Mouse (Mus musculus): ENCODE data around the gene Arfgap3. TPM values are rescaled to one million over a fixed set of nuclear protein-coding genes. Genes with fewer than 3 reads are reported as not detected.

Gene Arfgap3
- total and polyA plus RNA-seq, 3 experiments: 8.2 to 12.4 TPM; not detected in 1

- H3K79me2 ChIP-seq (ENCODE audit: control insufficient read depth, insufficient read depth, low read length, poor library complexity): no peaks in the 10 kb centered on the region
- H3K27me3 ChIP-seq (ENCODE audit: control insufficient read depth in 1 of 2, insufficient read depth in 2 of 2, low read length in 2 of 2): no peaks in the 10 kb centered on the region
- no peak overlapping the region for H3K4me3 ChIP-seq (ENCODE audit: control insufficient read depth in 1 of 2, insufficient read depth in 1 of 2, low read depth in 2 of 2, low read length in 2 of 2)
- peaks cover 0 to 10% of the 10 kb centered on the region in 2 experiments; a peak in 2 of 4 replicates for H3K36me3 ChIP-seq (ENCODE audit: control insufficient read depth in 1 of 2, insufficient read depth in 2 of 2, low read length in 2 of 2)
- no peak overlapping the region for H3K9ac ChIP-seq (ENCODE audit: control insufficient read depth, low read depth, low read length, poor library complexity, severe bottlenecking)
- H3K27ac ChIP-seq (ENCODE audit: control insufficient read depth, low read depth, low read length): no peak overlapping the region
- no peaks in the 10 kb centered on the region for H3K9me3 ChIP-seq (replicated peaks; ENCODE audit: insufficient read depth, low read length)
- H3K4me1 ChIP-seq (ENCODE audit: control insufficient read depth in 1 of 2, insufficient read depth in 2 of 2, low read length in 2 of 2): peaks cover 6 to 17% of the 10 kb centered on the region in 2 experiments; a peak in 3 of 4 replicates
- no peak for DNase-seq (ENCODE audit: low read depth, low spot score)
- TF ChIP-seq GABPA (IDR thresholded peaks at IDR 0.05; ENCODE audit: low read depth, low read length) (no peak), MYC (IDR thresholded peaks at IDR 0.05; ENCODE audit: low read depth, low read length) (no peak), TCF12 (IDR thresholded peaks at IDR 0.05; ENCODE audit: low read depth, low read length) (no peak), KAT2A (conservative IDR thresholded peaks at IDR 0.05; ENCODE audit: low read depth, low read length) (no peak), UBTF (IDR thresholded peaks at IDR 0.05; ENCODE audit: borderline replicate concordance, insufficient read depth, low read depth, low read length) (no peak), POLR2A (IDR thresholded peaks at IDR 0.05; ENCODE audit: control insufficient read depth in 1 of 2, insufficient read depth in 1 of 2, low read depth in 1 of 2, low read length in 2 of 2, poor library complexity in 1 of 2) (no peak), ZKSCAN1 (IDR thresholded peaks at IDR 0.05; ENCODE audit: low read depth, low read length) (no peak), NELFE (IDR thresholded peaks at IDR 0.05; ENCODE audit: low read depth, low read length) (no peak), SIN3A (IDR thresholded peaks at IDR 0.05; ENCODE audit: low read length) (no peak), MAX (IDR thresholded peaks at IDR 0.05; ENCODE audit: low read length) (no peak), USF2 (IDR thresholded peaks at IDR 0.05; ENCODE audit: borderline replicate concordance in 1 of 2, insufficient read depth in 1 of 2, low read depth in 1 of 2, low read length in 2 of 2) (no peak), MXI1 (IDR thresholded peaks at IDR 0.05; ENCODE audit: low read depth, low read length) (no peak), EP300 (IDR thresholded peaks at IDR 0.05; ENCODE audit: low read depth in 1 of 2, low read length in 2 of 2) (no peak), HCFC1 (IDR thresholded peaks at IDR 0.05; ENCODE audit: low read depth, low read length) (no peak)
Observed at GRCm38 (mm10) chr15:83293706-83294645, 56.1 kb downstream of the Arfgap3 start.

- no peak for DNase-seq (ENCODE audit: low read depth, low spot score)
- H3K9ac ChIP-seq (ENCODE audit: control insufficient read depth, low read depth, low read length, poor library complexity, severe bottlenecking): no peak overlapping the region
- H3K9me3 ChIP-seq (replicated peaks; ENCODE audit: insufficient read depth, low read length): no peaks in the 10 kb centered on the region
- H3K36me3 ChIP-seq (ENCODE audit: control insufficient read depth in 1 of 2, insufficient read depth in 2 of 2, low read length in 2 of 2): peaks cover 0 to 10% of the 10 kb centered on the region in 2 experiments; a peak in 2 of 4 replicates
- H3K79me2 ChIP-seq (ENCODE audit: control insufficient read depth, insufficient read depth, low read length, poor library complexity): no peaks in the 10 kb centered on the region
- H3K4me3 ChIP-seq (ENCODE audit: control insufficient read depth in 1 of 2, insufficient read depth in 1 of 2, low read depth in 2 of 2, low read length in 2 of 2): no peak overlapping the region
- peaks cover 6 to 17% of the 10 kb centered on the region in 2 experiments; a peak in 3 of 4 replicates for H3K4me1 ChIP-seq (ENCODE audit: control insufficient read depth in 1 of 2, insufficient read depth in 2 of 2, low read length in 2 of 2)
- TF ChIP-seq MEF2A (IDR thresholded peaks at IDR 0.05; ENCODE audit: extremely low read depth, insufficient replicate concordance, low read depth, low read length, poor library complexity, severe bottlenecking) (no peak), POLR2AphosphoS5 (IDR thresholded peaks at IDR 0.05; ENCODE audit: borderline replicate concordance, low read depth, low read length) (no peak), POLR2A (IDR thresholded peaks at IDR 0.05; ENCODE audit: control insufficient read depth in 1 of 2, insufficient read depth in 1 of 2, low read depth in 1 of 2, low read length in 2 of 2, poor library complexity in 1 of 2) (no peak), TAL1 (IDR thresholded peaks at IDR 0.05; ENCODE audit: low read length) (no peak), MXI1 (IDR thresholded peaks at IDR 0.05; ENCODE audit: low read depth, low read length) (no peak), UBTF (IDR thresholded peaks at IDR 0.05; ENCODE audit: borderline replicate concordance, insufficient read depth, low read depth, low read length) (no peak), ETS1 (IDR thresholded peaks at IDR 0.05; ENCODE audit: low read depth, low read length) (no peak), POLR2AphosphoS2 (IDR thresholded peaks at IDR 0.05; ENCODE audit: low read length) (no peak), ZNF384 (IDR thresholded peaks at IDR 0.05; ENCODE audit: low read depth, low read length) (no peak), CTCF (IDR thresholded peaks at IDR 0.05 in 2 of 3, conservative IDR thresholded peaks at IDR 0.05 in 1 of 3; ENCODE audit: control insufficient read depth in 1 of 3, insufficient read depth in 1 of 3, low read depth in 2 of 3, low read length in 3 of 3, poor library complexity in 1 of 3, severe bottlenecking in 1 of 3) (no peak), GABPA (IDR thresholded peaks at IDR 0.05; ENCODE audit: low read depth, low read length) (no peak), EP300 (IDR thresholded peaks at IDR 0.05; ENCODE audit: low read depth in 1 of 2, low read length in 2 of 2) (no peak), E2F4 (IDR thresholded peaks at IDR 0.05; ENCODE audit: borderline replicate concordance, low read depth, low read length) (no peak), MAZ (IDR thresholded peaks at IDR 0.05; ENCODE audit: low read depth, low read length) (no peak), USF2 (IDR thresholded peaks at IDR 0.05; ENCODE audit: borderline replicate concordance in 1 of 2, insufficient read depth in 1 of 2, low read depth in 1 of 2, low read length in 2 of 2) (no peak)
- H3K27me3 ChIP-seq (ENCODE audit: control insufficient read depth in 1 of 2, insufficient read depth in 2 of 2, low read length in 2 of 2): no peaks in the 10 kb centered on the region
- H3K27ac ChIP-seq (ENCODE audit: control insufficient read depth, low read depth, low read length): no peak overlapping the region
Observed at GRCm38 (mm10) chr15:83293144-83293543, 56.9 kb downstream of the Arfgap3 start.

Data from MEL (cell line).